Mouse (Mus musculus) liver, postnatal 0 days (tissue): Measurements from ENCODE around the gene Wdr20. TPM values are rescaled to one million over a fixed set of nuclear protein-coding genes. Genes with fewer than 3 reads are reported as not detected.
"Not testable (repeated sequence)": the region's sequence is repeated elsewhere in the genome, so short reads cannot be mapped to it uniquely, and the experiment has no call there.

Experiments used
- ATAC-seq: fragments of 200-750 bp; cut with Nextera tagmentation; 2 replicates; pipeline ENCODE4 v1.8.0; 2017; ENCODE audit warnings: mild to moderate bottlenecking, moderate library complexity
- DNase-seq: peaks from one replicate; pipeline ENCODE4 v3.0.0-alpha.2; 2016
- H3K27ac ChIP-seq: fragments of 300-500 bp; sonication (generic); 2 replicates; pipeline ENCODE4 v1.5.1; 2014; ENCODE audit warnings: antibody characterized with exemption, moderate library complexity, mild to moderate bottlenecking, low read depth
- H3K27me3 ChIP-seq: fragments of 300-500 bp; sonication (generic); 2 replicates; pipeline ENCODE4 v1.6.1; 2014; ENCODE audit warnings: low read length, control low read depth, mixed read lengths; ENCODE audit not compliant: insufficient read depth
- H3K36me3 ChIP-seq: fragments of 300-500 bp; sonication (generic); replicated peaks from 2 replicates; pipeline ENCODE4 v1.6.1; 2014; ENCODE audit warnings: mild to moderate bottlenecking, control low read depth, low read length, moderate library complexity, mixed read lengths; ENCODE audit not compliant: insufficient read depth
- H3K4me1 ChIP-seq: fragments of 300-500 bp; sonication (generic); 2 replicates; pipeline ENCODE4 v1.6.1; 2014; ENCODE audit warnings: antibody characterized with exemption, mild to moderate bottlenecking, control low read depth; ENCODE audit not compliant: insufficient read depth
- H3K4me2 ChIP-seq: fragments of 300-500 bp; sonication (generic); 2 replicates; pipeline ENCODE4 v1.6.1; 2014; ENCODE audit warnings: low read depth, mild to moderate bottlenecking, low read length, moderate library complexity, mixed read lengths
- H3K4me3 ChIP-seq: fragments of 300-500 bp; sonication (generic); 2 replicates; pipeline ENCODE4 v1.5.1; 2014; ENCODE audit warnings: low read depth, low read length
- H3K9ac ChIP-seq: fragments of 300-500 bp; sonication (generic); replicated peaks from 2 replicates; pipeline ENCODE4 v1.6.1; 2014; ENCODE audit warnings: mild to moderate bottlenecking, moderate library complexity
- H3K9me3 ChIP-seq: fragments of 300-500 bp; sonication (generic); 2 replicates; pipeline ENCODE4 v1.6.1; 2016; ENCODE audit warnings: mild to moderate bottlenecking, control low read depth, low read length, mixed read lengths
- CTCF ChIP-seq: sonication (generic); IDR thresholded peaks from 2 replicates; pipeline ENCODE4 v1.5.1; 2016; ENCODE audit warnings: antibody characterized with exemption, low read depth
- EP300 ChIP-seq: IDR thresholded peaks from 2 replicates; pipeline ENCODE4 v1.6.1; 2016; ENCODE audit warnings: antibody characterized with exemption, low read depth, mild to moderate bottlenecking
- whole genome bisulfite sequencing: fragments of 180-500 bp; shearing (Covaris S2); extraction: QIAGEN DNeasy Blood & Tissue Kit; methylation state at CpG from one replicate; pipeline ENCODE4 v1.1.7; 2014; ENCODE audit not compliant: insufficient replicate concordance; 5-methylcytosine and 5-hydroxymethylcytosine counted together
- polyA plus RNA-seq: library from polyadenylated mRNA; unstranded; fragments of >200 nt; fragmentation: Nextera tagmentation; extraction: Ambion mirVana; gene quantifications from 2 replicates; pipeline ENCODE4 v1.2.1, GENCODE M21; 2015

Gene Wdr20
- polyA plus RNA-seq, 1 experiment from 2014 or later = 6.4 TPM

DNA sequence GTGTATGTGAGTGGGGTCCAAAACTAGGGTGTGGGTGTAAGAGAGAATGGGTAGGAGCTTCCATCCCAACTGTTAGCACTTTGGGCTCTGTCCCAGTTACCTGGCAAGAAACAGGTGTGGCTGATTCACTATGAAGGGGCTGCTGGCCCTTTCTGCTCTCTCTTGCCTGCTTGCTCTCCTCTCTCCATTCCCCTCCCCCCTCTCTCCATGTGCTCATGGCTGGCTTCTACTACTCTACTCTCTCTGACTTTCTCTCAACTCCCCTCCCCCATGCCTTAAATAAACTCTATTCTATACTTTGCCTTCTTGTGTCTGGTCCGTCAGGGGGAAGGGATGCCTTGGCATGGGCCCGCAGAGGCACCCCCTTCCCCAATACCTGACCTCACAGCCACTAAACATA lies 37.0 kb upstream of the Wdr20 start:
- DNase-seq (no peak), ATAC-seq (no peak)
- 58% methylated on average over 2 of the region's 2 CpGs for WGBS
- no peak overlapping the region for H3K4me3 ChIP-seq
- H3K9me3 ChIP-seq = no peaks in the 10 kb centered on the region
- no peaks in the 10 kb centered on the region for H3K36me3 ChIP-seq
- H3K27me3 ChIP-seq = no peaks in the 10 kb centered on the region
- H3K4me1 ChIP-seq = peaks cover 26% of the 10 kb centered on the region
- no peak overlapping the region; the same call in 1 of the 2 replicates for H3K9ac ChIP-seq
- TF ChIP-seq CTCF = no peak
- no peak for TF ChIP-seq EP300
- no peak overlapping the region for H3K4me2 ChIP-seq
- H3K27ac ChIP-seq = 0 out of 2 replicates have a peak overlapping the region, but pooled peaks have one; percentile 12

DNA sequence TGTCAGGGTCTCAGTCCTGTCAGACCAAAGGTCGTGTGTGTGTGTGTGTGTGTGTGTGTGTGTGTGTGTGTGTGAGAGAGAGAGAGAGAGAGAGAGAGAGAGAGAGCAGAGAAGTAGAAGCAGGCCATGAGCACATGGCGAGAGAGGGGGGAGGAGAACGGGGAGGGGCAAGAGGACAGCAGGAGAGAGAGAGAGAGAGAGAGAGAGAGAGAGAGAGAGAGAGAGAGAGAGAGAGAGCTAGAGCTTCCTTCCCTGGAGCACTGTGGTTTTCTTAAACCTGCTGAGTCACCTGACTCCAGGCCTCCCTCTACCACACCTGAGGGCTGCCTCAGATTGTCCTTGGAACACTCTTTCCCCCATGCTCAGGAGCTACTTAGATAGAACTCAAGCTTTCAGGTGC lies 36.4 kb upstream of the Wdr20 start:
- not testable (repeated sequence) for ATAC-seq, H3K4me3 ChIP-seq, H3K27me3 ChIP-seq, H3K9ac ChIP-seq, H3K36me3 ChIP-seq, H3K9me3 ChIP-seq, H3K4me2 ChIP-seq
- 13% methylated on average over 3 of the region's 3 CpGs for WGBS
- Histone ChIP-seq H3K27ac (peak overlapping the region; percentile 46; the same call in 1 of the 2 replicates), H3K4me1 (peaks cover 29% of the 10 kb centered on the region)
- peak; percentile 26 for DNase-seq

DNA sequence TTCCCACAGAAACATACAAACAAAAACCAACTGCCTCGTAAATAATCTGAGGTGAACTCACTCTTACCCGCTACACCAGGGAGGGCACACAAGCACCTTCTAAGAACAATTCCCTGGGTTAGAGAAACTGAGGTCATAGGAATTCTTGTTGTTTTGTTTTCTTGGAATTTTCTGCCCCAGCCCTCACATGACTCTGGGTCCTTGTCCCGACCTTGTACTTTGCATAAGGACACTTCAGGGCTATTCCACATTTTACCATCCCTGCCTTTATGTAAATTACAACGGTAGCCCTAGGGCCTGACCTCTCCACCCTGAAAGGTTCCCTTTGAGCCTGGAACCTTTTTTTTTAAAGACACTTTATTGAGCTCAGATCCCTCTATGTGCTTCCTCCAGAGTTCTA lies 35.2 kb upstream of the Wdr20 start, which contains the start of gene Hsp90aa1:
Hsp90aa1 (minus strand) TSS at position 173 of the 400 bp plus-strand sequence.
- H3K27ac ChIP-seq = peak within 1 kb of the TSS; percentile 46; the same call in 1 of the 2 replicates
- WGBS = 53% methylated on average over 4 of the region's 4 CpGs
- no peaks in the 10 kb centered on the region for H3K9me3 ChIP-seq
- DNase-seq (no peak), ATAC-seq (no peak)
- no peak within 1 kb of the TSS for H3K4me2 ChIP-seq
- TF ChIP-seq CTCF = no peak
- no peak for TF ChIP-seq EP300
- no peaks in the 10 kb centered on the region for H3K27me3 ChIP-seq
- peaks cover 27% of the 10 kb centered on the region for H3K4me1 ChIP-seq
- no peak within 1 kb of the TSS for H3K9ac ChIP-seq
- H3K36me3 ChIP-seq = no peaks in the 10 kb centered on the region
- no peak within 1 kb of the TSS for H3K4me3 ChIP-seq

DNA sequence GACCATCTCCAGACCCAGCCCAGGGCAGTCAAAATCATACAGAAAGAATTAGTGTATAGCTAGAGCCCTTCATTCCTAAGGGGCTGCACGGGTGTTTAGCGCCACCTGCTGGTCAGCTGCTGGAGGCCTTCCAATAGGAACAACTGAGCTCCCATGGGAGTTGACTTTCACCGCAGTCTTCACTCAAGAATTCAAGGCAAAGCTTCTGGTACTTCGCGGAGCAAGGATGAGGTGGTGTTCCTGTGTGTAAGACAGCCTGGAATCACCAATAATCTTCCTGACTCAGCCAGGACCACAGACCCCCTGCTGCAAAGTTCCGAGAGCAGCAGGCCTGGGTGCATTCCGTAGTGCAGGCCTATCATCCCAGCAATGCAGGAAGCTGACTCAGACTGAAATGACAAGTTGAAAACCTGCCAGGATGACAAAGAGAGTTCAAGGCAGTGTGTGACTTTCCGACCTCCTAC lies 34.7 kb upstream of the Wdr20 start:
- TF ChIP-seq CTCF (peak; percentile 99), EP300 (peak; percentile 30; the same call in 1 of the 2 replicates)
- Histone ChIP-seq H3K36me3 (no peaks in the 10 kb centered on the region), H3K27ac (no peak overlapping the region), H3K4me1 (peaks cover 24% of the 10 kb centered on the region), H3K4me3 (no peak overlapping the region), H3K9ac (no peak overlapping the region), H3K27me3 (no peaks in the 10 kb centered on the region), H3K4me2 (no peak overlapping the region), H3K9me3 (no peaks in the 10 kb centered on the region)
- ATAC-seq = peak; percentile 36
- DNase-seq = peak; percentile 91
- WGBS = 30% methylated on average over 8 of the region's 8 CpGs

DNA sequence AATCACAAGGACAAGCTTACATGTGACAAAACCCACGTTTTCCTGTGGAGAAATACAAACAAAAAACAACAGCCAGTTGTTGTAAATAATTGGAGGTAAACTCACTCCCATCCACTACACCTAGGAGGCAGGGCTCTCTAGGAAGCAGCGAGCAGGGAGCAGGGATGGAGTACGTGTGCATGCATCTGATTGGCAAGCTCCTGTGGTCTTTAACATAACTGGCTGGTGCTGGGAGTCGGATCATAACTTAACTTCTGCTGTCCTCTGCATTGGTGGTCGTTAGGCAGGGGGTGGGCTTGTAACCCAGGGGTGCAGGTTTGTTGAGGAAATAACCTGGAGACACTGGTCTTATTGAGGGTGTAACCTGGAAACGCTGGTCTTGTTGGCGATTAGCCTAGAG lies 34.1 kb upstream of the Wdr20 start:
- Histone ChIP-seq H3K9ac (no peak overlapping the region), H3K27ac (no peak overlapping the region), H3K4me3 (no peak overlapping the region), H3K27me3 (no peaks in the 10 kb centered on the region), H3K36me3 (no peaks in the 10 kb centered on the region), H3K9me3 (no peaks in the 10 kb centered on the region), H3K4me1 (peaks cover 17% of the 10 kb centered on the region), H3K4me2 (no peak overlapping the region)
- DNase-seq (no peak), ATAC-seq (no peak)
- TF ChIP-seq CTCF (no peak), EP300 (no peak)
- 65% methylated on average over 7 of the region's 7 CpGs for whole genome bisulfite sequencing

DNA sequence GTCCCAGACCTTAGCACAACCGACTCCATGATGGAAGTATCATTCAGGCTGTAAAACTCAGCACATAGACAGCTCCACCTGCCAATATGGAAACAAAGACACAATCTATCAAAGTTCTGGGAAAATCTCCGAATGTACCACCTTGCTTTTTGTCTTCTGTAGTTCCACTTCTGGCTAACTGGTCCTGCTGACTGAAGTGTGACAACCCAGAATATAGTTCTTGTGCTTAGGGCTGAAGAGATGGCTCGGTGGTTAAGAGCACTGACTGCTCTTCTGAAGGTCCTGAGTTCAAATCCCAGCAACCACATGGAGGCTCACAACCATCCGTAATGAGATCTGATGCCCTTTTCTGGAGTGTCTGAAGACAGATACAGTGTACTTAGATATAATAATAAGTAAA lies 32.3 kb upstream of the Wdr20 start:
- 80% methylated on average over 4 of the region's 4 CpGs for WGBS
- DNase-seq, ATAC-seq, H3K27me3 ChIP-seq, H3K9ac ChIP-seq, H3K36me3 ChIP-seq, H3K9me3 ChIP-seq, H3K4me2 ChIP-seq, H3K27ac ChIP-seq, H3K4me3 ChIP-seq: not testable (repeated sequence)
- H3K4me1 ChIP-seq = peaks cover 16% of the 10 kb centered on the region
